Mouse (Mus musculus): ENCODE measurements at regions not wholly inside any gene's neighbourhood (a gene's known extent, or its start where the extent isn't known, plus 50 kb on each side); places are given as distances from the start of the nearest gene placed in this dataset.

- no peak overlapping the region for H3K4me3 ChIP-seq (ENCODE audit: extremely low read depth, insufficient read depth, insufficient read length)
- no peaks in the 10 kb centered on the region; the same call in 1 of the 2 replicates for H3K4me1 ChIP-seq (ENCODE audit: control insufficient read depth, insufficient read depth, insufficient read length)
- no peaks in the 10 kb centered on the region for H3K27me3 ChIP-seq (ENCODE audit: control insufficient read depth, insufficient read depth, low read length)
- H3K27ac ChIP-seq (ENCODE audit: insufficient read depth, low read length): no peak overlapping the region
- TF ChIP-seq POLR2A (IDR thresholded peaks at IDR 0.05; ENCODE audit: low read depth, low read length): no peak
- no peak for TF ChIP-seq CTCF (IDR thresholded peaks at IDR 0.05; ENCODE audit: extremely low read depth, insufficient read depth, insufficient read length, insufficient replicate concordance)
- DNase-seq (ENCODE audit: low read depth in 1 of 2, low spot score in 2 of 2): no peak
- 93% methylated on average over 7 of the region's 7 CpGs for WGBS
- H3K36me3 ChIP-seq (ENCODE audit: control insufficient read depth, insufficient read depth, low read length): no peaks in the 10 kb centered on the region
Measured at GRCm38 (mm10) chr6:52095575-52095974, 62.5 kb downstream of the Hoxa1 start.

- TF ChIP-seq CTCF (IDR thresholded peaks at IDR 0.05; ENCODE audit: extremely low read depth, insufficient read depth, insufficient read length, insufficient replicate concordance): no peak
- no peak for TF ChIP-seq POLR2A (IDR thresholded peaks at IDR 0.05; ENCODE audit: low read depth, low read length)
- no peak for DNase-seq (ENCODE audit: low read depth in 1 of 2, low spot score in 2 of 2)
- no peaks in the 10 kb centered on the region for H3K27me3 ChIP-seq (ENCODE audit: control insufficient read depth, insufficient read depth, low read length)
- H3K4me1 ChIP-seq (ENCODE audit: control insufficient read depth, insufficient read depth, insufficient read length): no peaks in the 10 kb centered on the region; the same call in 1 of the 2 replicates
- 63% methylated on average over 5 of the region's 5 CpGs for WGBS
- no peaks in the 10 kb centered on the region for H3K36me3 ChIP-seq (ENCODE audit: control insufficient read depth, insufficient read depth, low read length)
- no peak overlapping the region for H3K27ac ChIP-seq (ENCODE audit: insufficient read depth, low read length)
- no peak overlapping the region for H3K4me3 ChIP-seq (ENCODE audit: extremely low read depth, insufficient read depth, insufficient read length)
Measured at GRCm38 (mm10) chr6:52091445-52091844, 66.7 kb downstream of the Hoxa1 start.

- no peaks in the 10 kb centered on the region for H3K36me3 ChIP-seq (ENCODE audit: control insufficient read depth, insufficient read depth, low read length)
- no peak overlapping the region for H3K4me3 ChIP-seq (ENCODE audit: extremely low read depth, insufficient read depth, insufficient read length)
- H3K4me1 ChIP-seq (ENCODE audit: control insufficient read depth, insufficient read depth, insufficient read length): no peaks in the 10 kb centered on the region
- DNase-seq (ENCODE audit: low read depth in 1 of 2, low spot score in 2 of 2): no peak
- no peaks in the 10 kb centered on the region for H3K27me3 ChIP-seq (ENCODE audit: control insufficient read depth, insufficient read depth, low read length)
- TF ChIP-seq CTCF (IDR thresholded peaks at IDR 0.05; ENCODE audit: extremely low read depth, insufficient read depth, insufficient read length, insufficient replicate concordance): no peak
- no peak for TF ChIP-seq POLR2A (IDR thresholded peaks at IDR 0.05; ENCODE audit: low read depth, low read length)
- WGBS: 77% methylated on average over 17 of the region's 17 CpGs
- no peak overlapping the region for H3K27ac ChIP-seq (ENCODE audit: insufficient read depth, low read length)
Measured at GRCm38 (mm10) chr6:52085932-52086643, 72.0 kb downstream of the Hoxa1 start.

GRCm38 (mm10) chr6:52084622-52085021 is 72.3 kb upstream of the Skap2 start:
- WGBS: 88% methylated on average over 2 of the region's 2 CpGs
- no peaks in the 10 kb centered on the region for H3K36me3 ChIP-seq (ENCODE audit: control insufficient read depth, insufficient read depth, low read length)
- no peak for DNase-seq (ENCODE audit: low read depth in 1 of 2, low spot score in 2 of 2)
- H3K27ac ChIP-seq (ENCODE audit: insufficient read depth, low read length): no peak overlapping the region
- no peak overlapping the region for H3K4me3 ChIP-seq (ENCODE audit: extremely low read depth, insufficient read depth, insufficient read length)
- no peaks in the 10 kb centered on the region for H3K4me1 ChIP-seq (ENCODE audit: control insufficient read depth, insufficient read depth, insufficient read length)
- no peaks in the 10 kb centered on the region for H3K27me3 ChIP-seq (ENCODE audit: control insufficient read depth, insufficient read depth, low read length)
- TF ChIP-seq CTCF (IDR thresholded peaks at IDR 0.05; ENCODE audit: extremely low read depth, insufficient read depth, insufficient read length, insufficient replicate concordance): no peak
- TF ChIP-seq POLR2A (IDR thresholded peaks at IDR 0.05; ENCODE audit: low read depth, low read length): no peak

GRCm38 (mm10) chr6:52079501-52079900 is 67.2 kb upstream of the Skap2 start:
- no peaks in the 10 kb centered on the region for H3K27me3 ChIP-seq (ENCODE audit: control insufficient read depth, insufficient read depth, low read length)
- H3K27ac ChIP-seq (ENCODE audit: insufficient read depth, low read length): no peak overlapping the region
- no peaks in the 10 kb centered on the region for H3K36me3 ChIP-seq (ENCODE audit: control insufficient read depth, insufficient read depth, low read length)
- TF ChIP-seq POLR2A (IDR thresholded peaks at IDR 0.05; ENCODE audit: low read depth, low read length) (no peak), CTCF (IDR thresholded peaks at IDR 0.05; ENCODE audit: extremely low read depth, insufficient read depth, insufficient read length, insufficient replicate concordance) (no peak)
- WGBS: 23% methylated on average over 7 of the region's 7 CpGs
- no peak for DNase-seq (ENCODE audit: low read depth in 1 of 2, low spot score in 2 of 2)
- no peaks in the 10 kb centered on the region for H3K4me1 ChIP-seq (ENCODE audit: control insufficient read depth, insufficient read depth, insufficient read length)
- no peak overlapping the region for H3K4me3 ChIP-seq (ENCODE audit: extremely low read depth, insufficient read depth, insufficient read length)

- 52% methylated on average over 12 of the region's 12 CpGs for WGBS
- Histone ChIP-seq H3K4me1 (ENCODE audit: control insufficient read depth, insufficient read depth, insufficient read length) (no peaks in the 10 kb centered on the region), H3K27ac (ENCODE audit: insufficient read depth, low read length) (no peak overlapping the region), H3K27me3 (ENCODE audit: control insufficient read depth, insufficient read depth, low read length) (no peaks in the 10 kb centered on the region), H3K4me3 (ENCODE audit: extremely low read depth, insufficient read depth, insufficient read length) (no peak overlapping the region), H3K36me3 (ENCODE audit: control insufficient read depth, insufficient read depth, low read length) (no peaks in the 10 kb centered on the region)
- no peak for DNase-seq (ENCODE audit: low read depth in 1 of 2, low spot score in 2 of 2)
- no peak for TF ChIP-seq CTCF (IDR thresholded peaks at IDR 0.05; ENCODE audit: extremely low read depth, insufficient read depth, insufficient read length, insufficient replicate concordance)
- TF ChIP-seq POLR2A (IDR thresholded peaks at IDR 0.05; ENCODE audit: low read depth, low read length): no peak
Measured at GRCm38 (mm10) chr6:52078530-52079340, 66.4 kb upstream of the Skap2 start.
